18 mouse cellular contexts compared by ENCODE assay signal in genomic region chr9:102955866-102956265, GRCm38 (mm10). TPM values are rescaled to one million over a fixed set of nuclear protein-coding genes. Genes with fewer than 3 reads are reported as not detected.
DNase-seq lines count a peak whose midpoint lies in the region.
"Had no signal": no experiment of that assay in that cellular context is flagged by ENCODE, and none has a peak within 500 bp of the region (broad histone marks: within the 10 kb centered on the region; RNA-seq: fewer than 3 reads in every experiment).

No protein-coding gene starts in this region.

- 73% methylated on average over 3 of the region's 3 CpGs for WGBS in heart, embryonic 10.5 days

- H3K4me3 ChIP-seq in heart, embryonic 10.5 days: no peak overlapping the region

- no peaks in the 10 kb centered on the region for H3K4me1 ChIP-seq in heart, embryonic 10.5 days

- no peak overlapping the region for H3K27ac ChIP-seq in heart, embryonic 10.5 days

- no peaks in the 10 kb centered on the region for H3K9me3 ChIP-seq in heart, embryonic 10.5 days
- H3K9me3 ChIP-seq: G1E had no signal

- H3K36me3 ChIP-seq in heart, embryonic 10.5 days: no peaks in the 10 kb centered on the region
- H3K36me3 ChIP-seq: G1E had no signal

- peaks cover 4% of the 10 kb centered on the region; the same call in 1 of the 2 replicates for H3K27me3 ChIP-seq in heart, embryonic 10.5 days (ENCODE audit: insufficient read depth, poor library complexity, severe bottlenecking)
- H3K27me3 ChIP-seq: Patski had no signal

- peak; percentile 74 for DNase-seq in heart, adult 11 months
- no peak for DNase-seq in heart, adult 9 months (ENCODE audit: low spot score in 2 of 2)
- DNase-seq in heart, embryonic 10.5 days (ENCODE audit: low spot score): peak; percentile 68
- no peak for DNase-seq in heart, adult 8-10 months (ENCODE audit: low spot score)
- DNase-seq: adrenal gland, adult 2 months; adrenal gland, adult 8-10 months; adrenal gland, postnatal 10 days; adrenal gland, postnatal 14 days; adrenal gland, postnatal 25 days; adrenal gland, postnatal 36 days; B cell, adult 2 months; cerebellum, adult 11 months; cerebellum, adult 11-12 months; cerebellum, adult 18-20 months had no signal

RNA-seq across cellular contexts. Expression of gene Slco2a1, which starts 32.6 kb away (rescaled TPM):
- polyA plus RNA-seq in heart, embryonic 10.5 days (2016; fragmentation: Nextera tagmentation; extraction: Ambion mirVana): 1.5 and 3.0 TPM in 2 replicates
- 1 to 10 TPM; 3.4 to 5.0 (median 3.9) TPM for total RNA-seq in heart, adult 8-10 months (2022)
- total RNA-seq: CH12.LX, MEL had no signal

Comparison
In these comparisons a context has a peak if more than half of its experiments do, and no peak if none do; other contexts are left out.
1. DNase-seq: peak in heart, adult 11 months (single experiment) and heart, embryonic 10.5 days (single experiment); none in heart, adult 9 months (0 of 2) and heart, adult 8-10 months (single experiment).